Mouse (Mus musculus) frontal cortex, postnatal 14 days (tissue): Measurements from ENCODE around the gene Ckap2l.

Experiments used
- DNase-seq, 2 experiments: peaks; one replicate each; pipeline ENCODE4 v3.0.0; 2022; ENCODE audit warnings: low spot score in 2 of 2

Gene Ckap2l

GRCm38 (mm10) chr2:129263073-129263472, 33.9 kb downstream of the Ckap2l start:
- DNase-seq: no peak

GRCm38 (mm10) chr2:129261151-129261794, 35.7 kb downstream of the Ckap2l start:
- DNase-seq: no peak

- DNase-seq: no peak
Observed at GRCm38 (mm10) chr2:129260646-129261045, 36.4 kb downstream of the Ckap2l start.

- peak in 1 of 2 experiments; percentile 51 for DNase-seq
Observed at GRCm38 (mm10) chr2:129258475-129259211, 38.4 kb downstream of the Ckap2l start.

GRCm38 (mm10) chr2:129258056-129258455, 39.0 kb downstream of the Ckap2l start:
- no peak for DNase-seq

- no peak for DNase-seq
Observed at GRCm38 (mm10) chr2:129256006-129256405, 41.0 kb downstream of the Ckap2l start.

GRCm38 (mm10) chr2:129254076-129254475, 42.9 kb downstream of the Ckap2l start:
- no peak for DNase-seq

- no peak for DNase-seq
Observed at GRCm38 (mm10) chr2:129253631-129253970, 43.4 kb downstream of the Ckap2l start.

- DNase-seq: no peak
Observed at GRCm38 (mm10) chr2:129252836-129253630, 44.0 kb downstream of the Ckap2l start.

- DNase-seq: no peak
Observed at GRCm38 (mm10) chr2:129249321-129249720, 47.7 kb downstream of the Ckap2l start.

GRCm38 (mm10) chr2:129247707-129248121, 49.3 kb downstream of the Ckap2l start:
- DNase-seq: no peak

GRCm38 (mm10) chr2:129246924-129247323, 50.1 kb downstream of the Ckap2l start:
- no peak for DNase-seq

- DNase-seq: no peak
Observed at GRCm38 (mm10) chr2:129246436-129246835, 50.6 kb downstream of the Ckap2l start.

- DNase-seq: no peak
Observed at GRCm38 (mm10) chr2:129245618-129246017, 51.4 kb downstream of the Ckap2l start.

- peak in 1 of 2 experiments; percentile 17 for DNase-seq
Observed at GRCm38 (mm10) chr2:129244446-129245120, 52.4 kb downstream of the Ckap2l start.

- DNase-seq: peak in 1 of 2 experiments; percentile 34
Observed at GRCm38 (mm10) chr2:129243786-129244185, 53.2 kb downstream of the Ckap2l start.

GRCm38 (mm10) chr2:129243005-129243404, 54.0 kb downstream of the Ckap2l start:
- DNase-seq: no peak

- no peak for DNase-seq
Observed at GRCm38 (mm10) chr2:129241845-129242833, 54.9 kb downstream of the Ckap2l start.

GRCm38 (mm10) chr2:129240726-129241432, 56.1 kb downstream of the Ckap2l start:
- no peak for DNase-seq

- DNase-seq: no peak
Observed at GRCm38 (mm10) chr2:129236526-129236925, 60.5 kb downstream of the Ckap2l start.
